Mouse (Mus musculus): ENCODE measurements around the gene Alms1. TPM values are rescaled to one million over a fixed set of nuclear protein-coding genes. Genes with fewer than 3 reads are reported as not detected.

The Alms1 gene
- 10.3 and 11.4 TPM in 2 replicates for polyA plus RNA-seq (2016; fragmentation: Nextera tagmentation; extraction: Ambion mirVana)

- Histone ChIP-seq H3K9ac (replicated peaks) (peak within 1 kb of the TSS; percentile 88), H3K4me2 (replicated peaks) (peak within 1 kb of the TSS; percentile 70), H3K27ac (replicated peaks) (peak within 1 kb of the TSS; percentile 88), H3K9me3 (no peaks in the 10 kb centered on the region), H3K4me3 (peak within 1 kb of the TSS; percentile 92), H3K36me3 (no peaks in the 10 kb centered on the region), H3K27me3 (peaks cover 5% of the 10 kb centered on the region; the same call in 1 of the 2 replicates), H3K4me1 (peaks cover 21% of the 10 kb centered on the region)
- peak; percentile 97 for ATAC-seq (ENCODE audit: low FRiP score, low read depth)
- under 1% methylated on average over 54 of the region's 59 CpGs for WGBS
These were observed at the start of gene Alms1 for GRCm38 (mm10) chr6:85587396-85588143. Alms1 (plus strand) TSS chr6:85587531.

GRCm38 (mm10) chr6:85543351-85544175, 43.8 kb upstream of the Alms1 start:
- H3K4me1 ChIP-seq: no peaks in the 10 kb centered on the region
- no peaks in the 10 kb centered on the region for H3K9me3 ChIP-seq
- no peak overlapping the region for H3K27ac ChIP-seq (replicated peaks)
- H3K27me3 ChIP-seq: no peaks in the 10 kb centered on the region
- no peak overlapping the region for H3K4me3 ChIP-seq
- no peak overlapping the region for H3K9ac ChIP-seq (replicated peaks)
- no peaks in the 10 kb centered on the region for H3K36me3 ChIP-seq
- H3K4me2 ChIP-seq (replicated peaks): no peak overlapping the region
- no peak for ATAC-seq (ENCODE audit: low FRiP score, low read depth)
- 83% methylated on average over 10 of the region's 10 CpGs for WGBS

GRCm38 (mm10) chr6:85544251-85544881, 43.0 kb upstream of the Alms1 start:
- Histone ChIP-seq H3K9ac (replicated peaks) (no peak overlapping the region), H3K4me1 (no peaks in the 10 kb centered on the region), H3K4me2 (replicated peaks) (no peak overlapping the region), H3K4me3 (no peak overlapping the region), H3K9me3 (no peaks in the 10 kb centered on the region), H3K27me3 (no peaks in the 10 kb centered on the region), H3K27ac (replicated peaks) (no peak overlapping the region), H3K36me3 (no peaks in the 10 kb centered on the region)
- 79% methylated on average over 13 of the region's 13 CpGs for WGBS
- no peak for ATAC-seq (ENCODE audit: low FRiP score, low read depth)

GRCm38 (mm10) chr6:85547642-85548041, 39.7 kb upstream of the Alms1 start:
- H3K4me1 ChIP-seq: no peaks in the 10 kb centered on the region
- no peaks in the 10 kb centered on the region for H3K36me3 ChIP-seq
- ATAC-seq (ENCODE audit: low FRiP score, low read depth): no peak
- 90% methylated on average over 5 of the region's 5 CpGs for WGBS
- H3K9ac ChIP-seq (replicated peaks): no peak overlapping the region
- H3K27me3 ChIP-seq: no peaks in the 10 kb centered on the region
- no peak overlapping the region for H3K4me3 ChIP-seq
- no peaks in the 10 kb centered on the region for H3K9me3 ChIP-seq
- no peak overlapping the region for H3K27ac ChIP-seq (replicated peaks)
- H3K4me2 ChIP-seq (replicated peaks): no peak overlapping the region

GRCm38 (mm10) chr6:85562374-85562773, 25.0 kb upstream of the Alms1 start:
- H3K9ac ChIP-seq (replicated peaks): no peak overlapping the region
- no peak overlapping the region for H3K4me3 ChIP-seq
- no peak overlapping the region for H3K27ac ChIP-seq (replicated peaks)
- no peaks in the 10 kb centered on the region for H3K4me1 ChIP-seq
- no peak for ATAC-seq (ENCODE audit: low FRiP score, low read depth)
- H3K27me3 ChIP-seq: no peaks in the 10 kb centered on the region
- H3K4me2 ChIP-seq (replicated peaks): no peak overlapping the region
- no peaks in the 10 kb centered on the region for H3K9me3 ChIP-seq
- WGBS: 28% methylated on average over 1 of the region's 1 CpGs
- H3K36me3 ChIP-seq: no peaks in the 10 kb centered on the region

- no peak overlapping the region for H3K9ac ChIP-seq (replicated peaks)
- 86% methylated on average over 5 of the region's 5 CpGs for WGBS
- no peaks in the 10 kb centered on the region for H3K36me3 ChIP-seq
- no peaks in the 10 kb centered on the region for H3K9me3 ChIP-seq
- ATAC-seq (ENCODE audit: low FRiP score, low read depth): no peak
- H3K4me2 ChIP-seq (replicated peaks): no peak overlapping the region
- H3K4me1 ChIP-seq: no peaks in the 10 kb centered on the region
- no peak overlapping the region for H3K4me3 ChIP-seq
- no peak overlapping the region for H3K27ac ChIP-seq (replicated peaks)
- no peaks in the 10 kb centered on the region for H3K27me3 ChIP-seq
These were observed 14.5 kb upstream of the Alms1 start for GRCm38 (mm10) chr6:85572816-85573215.

GRCm38 (mm10) chr6:85581688-85582087, 5.6 kb upstream of the Alms1 start:
- H3K9ac ChIP-seq (replicated peaks): no peak overlapping the region
- H3K36me3 ChIP-seq: no peaks in the 10 kb centered on the region
- ATAC-seq (ENCODE audit: low FRiP score, low read depth): no peak
- no peak overlapping the region for H3K4me3 ChIP-seq
- no peak overlapping the region for H3K4me2 ChIP-seq (replicated peaks)
- no peaks in the 10 kb centered on the region for H3K4me1 ChIP-seq
- no peak overlapping the region for H3K27ac ChIP-seq (replicated peaks)
- peaks cover 5% of the 10 kb centered on the region; the same call in 1 of the 2 replicates for H3K27me3 ChIP-seq
- no peaks in the 10 kb centered on the region for H3K9me3 ChIP-seq
- 91% methylated on average over 5 of the region's 5 CpGs for WGBS

GRCm38 (mm10) chr6:85584612-85585011, 2.7 kb upstream of the Alms1 start:
- 88% methylated on average over 4 of the region's 4 CpGs for WGBS
- Histone ChIP-seq H3K9ac (replicated peaks) (no peak overlapping the region), H3K27ac (replicated peaks) (no peak overlapping the region), H3K4me1 (peaks cover 12% of the 10 kb centered on the region), H3K4me2 (replicated peaks) (no peak overlapping the region), H3K4me3 (no peak overlapping the region), H3K36me3 (no peaks in the 10 kb centered on the region), H3K27me3 (peaks cover 5% of the 10 kb centered on the region; the same call in 1 of the 2 replicates), H3K9me3 (no peaks in the 10 kb centered on the region)
- no peak for ATAC-seq (ENCODE audit: low FRiP score, low read depth)

GRCm38 (mm10) chr6:85586805-85587367, 445 bp upstream of the Alms1 start:
- Histone ChIP-seq H3K27ac (replicated peaks) (no peak overlapping the region), H3K27me3 (peaks cover 5% of the 10 kb centered on the region; the same call in 1 of the 2 replicates), H3K4me2 (replicated peaks) (peak overlapping the region; percentile 70), H3K4me3 (peak overlapping the region; percentile 92), H3K9me3 (no peaks in the 10 kb centered on the region), H3K36me3 (no peaks in the 10 kb centered on the region), H3K4me1 (peaks cover 21% of the 10 kb centered on the region), H3K9ac (replicated peaks) (no peak overlapping the region)
- 33% methylated on average over 9 of the region's 9 CpGs for WGBS
- ATAC-seq (ENCODE audit: low FRiP score, low read depth): 0 out of 2 replicates have a peak, but pooled peaks have one; percentile 1

GRCm38 (mm10) chr6:85588164-85588563, 833 bp downstream of the Alms1 start:
- peak overlapping the region; percentile 92 for H3K4me3 ChIP-seq
- WGBS: under 1% methylated on average over 10 of the region's 10 CpGs

GRCm38 (mm10) chr6:85588568-85588967, 1.2 kb downstream of the Alms1 start:
- Histone ChIP-seq H3K9ac (replicated peaks) (peak overlapping the region; percentile 88), H3K4me1 (peaks cover 21% of the 10 kb centered on the region), H3K27me3 (peaks cover 5% of the 10 kb centered on the region; the same call in 1 of the 2 replicates), H3K9me3 (0 out of 2 replicates have a peak, but pooled peaks cover 2% of the 10 kb centered on the region), H3K27ac (replicated peaks) (no peak overlapping the region), H3K4me3 (peak overlapping the region; percentile 92), H3K4me2 (replicated peaks) (peak overlapping the region; percentile 70), H3K36me3 (no peaks in the 10 kb centered on the region)
- WGBS: 7% methylated on average over 4 of the region's 4 CpGs
- ATAC-seq (ENCODE audit: low FRiP score, low read depth): no peak

More at GRCm38 (mm10) chr6:85588164-85588563, 833 bp downstream of the Alms1 start:
- H3K4me1 ChIP-seq: peaks cover 21% of the 10 kb centered on the region
- H3K9me3 ChIP-seq: 0 out of 2 replicates have a peak, but pooled peaks cover 2% of the 10 kb centered on the region
- H3K27me3 ChIP-seq: peaks cover 5% of the 10 kb centered on the region; the same call in 1 of the 2 replicates
- ATAC-seq (ENCODE audit: low FRiP score, low read depth): no peak
- peak overlapping the region; percentile 70 for H3K4me2 ChIP-seq (replicated peaks)
- peak overlapping the region; percentile 88 for H3K9ac ChIP-seq (replicated peaks)
- H3K36me3 ChIP-seq: no peaks in the 10 kb centered on the region
- H3K27ac ChIP-seq (replicated peaks): peak overlapping the region; percentile 88

All from midbrain, embryonic 12.5 days (tissue).